Mouse (Mus musculus) cerebellum, adult 9-11 months (tissue): ENCODE measurements around the gene Mroh9.

Experiments used
- DNase-seq: peaks from one replicate; pipeline ENCODE4 v3.0.0; 2022

Mroh9 gene

DNA sequence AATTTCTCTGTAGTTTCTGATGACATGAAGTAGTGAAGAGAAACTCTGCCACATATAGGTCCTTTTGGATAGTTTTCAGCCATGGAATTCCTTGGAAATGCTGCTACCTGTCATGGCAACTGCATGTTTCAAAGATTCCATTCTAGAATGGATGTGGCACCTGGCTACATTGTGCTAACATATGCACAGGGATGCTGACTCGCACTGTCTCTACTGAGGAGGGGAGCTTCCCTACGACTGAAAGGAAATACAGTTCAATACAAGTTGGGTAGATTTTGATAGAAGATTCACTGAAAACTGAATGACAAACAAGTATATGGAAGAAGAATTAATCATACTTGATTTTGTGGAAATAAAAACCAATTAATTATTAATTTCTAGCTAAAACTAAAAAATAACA is at the start of gene Mroh9:
Gene Mroh9, minus strand, starts transcription at position 101 of the 400 bp plus-strand sequence.
- DNase-seq, result no peak

DNA sequence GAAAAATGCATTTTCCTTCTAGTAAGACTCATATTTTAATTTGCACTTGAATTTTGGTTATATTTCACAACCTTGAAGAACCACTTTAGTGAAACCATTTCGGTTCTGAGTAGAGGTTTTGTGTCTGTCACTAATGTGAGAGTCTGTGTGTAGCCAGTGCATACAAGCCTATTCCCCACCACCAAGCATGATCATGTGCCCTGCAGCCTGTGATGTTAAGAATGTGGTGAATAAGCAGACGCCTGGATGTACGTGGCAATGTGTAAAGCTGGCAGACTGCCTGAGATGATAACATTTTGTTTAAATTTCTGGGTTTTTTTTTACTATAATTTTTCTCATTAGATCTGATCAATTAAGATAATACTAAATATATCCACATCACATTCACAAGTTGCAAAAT is 44.5 kb upstream of the Mroh9 start:
- no peak for DNase-seq

DNA sequence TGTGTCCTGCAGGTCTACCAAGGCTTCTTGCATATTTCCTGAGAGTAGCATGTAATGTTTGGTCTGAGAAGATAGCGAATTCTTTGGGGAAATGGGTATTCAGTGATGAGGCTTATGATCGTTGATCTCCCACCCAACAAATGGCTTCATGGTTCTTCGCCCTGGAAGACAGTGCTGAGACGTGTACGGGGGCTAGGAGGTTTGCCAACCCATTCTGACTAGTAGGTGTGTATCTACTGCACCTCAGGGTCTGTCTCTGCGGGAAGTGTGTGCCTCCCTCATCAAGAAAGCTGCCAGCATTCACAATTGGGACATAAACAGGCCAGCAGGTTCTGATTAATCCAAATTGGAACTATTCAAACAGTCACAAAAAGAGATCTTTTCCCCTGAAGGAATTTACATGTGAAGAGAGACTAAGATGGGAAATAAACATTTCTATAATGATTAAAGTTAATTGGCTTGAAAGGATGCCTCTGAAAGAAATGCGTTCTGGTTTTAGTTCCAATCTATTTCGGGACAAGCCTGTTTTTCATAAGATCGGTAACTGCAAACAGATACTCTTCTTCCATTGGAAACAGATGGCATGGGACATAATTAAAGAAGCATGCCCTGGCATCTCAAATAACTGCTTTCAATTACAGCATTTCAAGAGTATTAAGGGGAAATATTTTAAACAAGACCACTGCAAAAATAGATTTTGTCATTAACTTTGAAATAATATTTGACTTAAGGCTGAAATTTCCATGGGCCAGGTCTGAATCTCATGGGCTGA is 43.8 kb upstream of the Mroh9 start:
- DNase-seq, result no peak

DNA sequence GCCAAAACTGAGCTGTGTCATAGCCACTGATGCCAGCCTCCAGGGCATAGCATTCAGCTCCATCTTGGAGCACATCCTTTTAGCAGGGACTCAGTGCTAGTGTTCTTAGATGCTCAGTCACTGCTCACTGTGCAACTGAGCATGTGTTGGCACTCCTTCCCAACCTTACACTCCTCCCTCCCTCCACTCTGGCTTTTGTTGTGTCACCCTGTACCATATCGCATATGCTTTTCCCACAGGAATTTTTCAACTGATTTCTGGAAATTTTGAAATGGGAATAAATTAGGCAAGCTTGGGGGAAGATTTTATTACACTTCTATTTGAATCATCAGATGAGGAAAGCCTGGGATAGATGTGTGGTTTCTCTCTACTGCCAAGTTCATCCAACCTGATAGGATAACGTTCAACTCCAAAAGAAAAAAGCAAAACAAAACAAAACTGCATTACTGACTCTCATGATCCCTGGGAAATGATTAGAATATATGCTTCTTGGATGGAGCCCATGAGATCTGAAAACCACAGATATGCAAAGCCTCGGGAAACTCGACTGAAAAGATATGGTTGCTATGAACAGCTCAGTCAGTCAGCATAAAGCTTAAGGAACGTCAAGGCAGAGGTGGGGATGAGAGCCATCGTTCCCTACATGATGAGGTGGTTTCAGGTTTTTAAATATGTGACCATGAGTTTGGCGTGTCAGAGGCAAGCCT is 40.9 kb upstream of the Mroh9 start:
- DNase-seq, result no peak

DNA sequence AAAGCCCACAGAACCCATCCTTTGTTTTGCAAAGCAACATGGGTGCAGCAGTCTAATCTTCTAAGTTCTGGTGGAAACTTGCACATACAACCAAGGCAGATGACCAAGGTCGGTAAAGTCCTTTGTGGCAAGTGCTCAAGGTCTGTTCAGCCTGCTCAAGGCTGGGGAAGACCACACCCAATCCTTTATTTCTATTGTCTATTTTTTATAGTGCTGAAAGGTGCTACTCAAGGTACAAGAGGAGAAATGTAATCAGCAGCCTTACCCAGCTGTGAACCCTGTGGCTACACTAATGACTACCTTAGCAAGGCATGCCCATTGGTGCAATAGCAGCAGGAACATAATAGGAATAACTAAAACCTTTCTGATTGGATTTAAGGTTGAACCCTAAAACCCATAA is 36.9 kb upstream of the Mroh9 start:
- no peak for DNase-seq

DNA sequence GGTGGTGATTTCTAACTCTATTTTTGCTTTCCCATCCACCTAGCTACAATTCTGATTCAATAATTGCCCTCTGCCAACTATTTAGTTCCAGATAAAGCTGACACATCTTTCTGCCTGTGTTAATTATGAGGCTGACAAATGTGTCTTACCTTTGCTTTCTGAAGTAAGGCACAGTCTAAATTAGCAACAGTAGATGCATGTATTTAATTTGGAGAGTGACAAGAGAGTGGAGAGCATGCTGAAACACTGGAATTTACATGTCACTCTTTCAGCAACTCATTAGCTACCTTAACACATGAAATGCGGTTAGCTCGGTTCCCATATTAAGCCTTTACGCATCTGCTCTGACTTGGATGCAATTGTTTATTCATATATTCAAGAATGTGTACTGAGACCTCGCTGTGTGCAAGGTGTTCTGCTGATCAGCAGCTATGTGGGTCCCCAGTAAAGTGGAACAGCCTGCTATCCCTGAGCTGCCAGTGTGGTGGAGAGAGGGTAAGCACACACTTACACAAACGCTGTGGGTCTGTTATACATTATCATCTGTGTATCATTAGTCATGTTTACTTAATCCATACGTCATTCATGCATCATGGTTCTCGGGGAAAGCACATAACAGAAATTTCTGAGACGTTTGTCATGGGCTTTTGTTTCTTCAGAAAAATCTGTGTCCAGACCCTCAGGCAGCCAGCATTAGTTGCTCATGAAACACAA is 28.1 kb upstream of the Mroh9 start:
- no peak for DNase-seq

DNA sequence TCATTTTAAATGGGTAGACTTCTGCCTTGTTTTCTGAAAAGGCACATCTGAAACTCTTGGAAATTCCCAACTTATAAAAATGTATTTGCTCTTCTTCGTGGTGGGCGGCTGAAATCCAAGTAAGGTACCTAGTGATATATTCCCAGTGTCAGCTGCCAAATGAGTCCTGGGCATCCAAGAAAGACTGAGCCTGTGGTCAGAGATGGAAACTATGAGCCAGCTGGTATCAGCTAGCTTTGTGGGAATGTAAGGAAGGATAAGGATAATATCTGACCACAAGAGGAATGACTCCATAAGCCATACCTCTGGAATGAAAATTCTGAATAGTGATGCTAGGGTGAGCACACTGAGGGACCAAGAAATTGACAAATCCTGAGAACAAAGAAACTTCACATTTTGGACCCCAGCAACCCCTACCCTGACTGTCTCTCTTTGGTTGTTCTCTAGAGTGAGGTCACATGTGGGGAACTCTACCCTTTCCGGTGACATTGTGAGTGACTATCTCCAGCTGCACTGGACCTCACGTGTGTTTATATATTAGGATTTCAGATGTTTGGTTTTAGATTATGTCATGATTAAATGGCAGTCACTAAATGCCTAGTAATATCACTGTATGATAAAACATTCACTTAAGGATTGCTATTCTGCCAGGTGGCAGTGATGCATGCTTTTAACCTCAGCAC is 27.2 kb upstream of the Mroh9 start:
- DNase-seq, result no peak

DNA sequence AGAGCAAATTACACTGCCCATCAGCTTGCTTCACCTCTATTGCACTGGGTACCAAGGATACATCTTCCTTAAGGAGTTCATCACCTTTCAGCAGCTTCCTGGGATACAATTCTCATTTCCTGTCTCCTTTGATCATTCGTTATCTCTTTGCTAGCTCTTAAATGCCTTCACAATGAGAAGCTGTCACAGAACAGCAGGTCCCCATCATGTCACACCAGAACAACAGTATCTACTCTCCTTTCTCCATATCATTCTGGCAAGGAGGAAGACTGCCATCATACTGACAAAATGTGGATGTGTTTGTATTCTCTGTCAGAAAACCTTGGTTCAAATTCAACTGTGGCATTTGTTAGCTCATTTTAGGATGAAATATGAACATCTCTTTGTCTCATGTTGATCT is 19.5 kb upstream of the Mroh9 start:
- DNase-seq, result no peak

DNA sequence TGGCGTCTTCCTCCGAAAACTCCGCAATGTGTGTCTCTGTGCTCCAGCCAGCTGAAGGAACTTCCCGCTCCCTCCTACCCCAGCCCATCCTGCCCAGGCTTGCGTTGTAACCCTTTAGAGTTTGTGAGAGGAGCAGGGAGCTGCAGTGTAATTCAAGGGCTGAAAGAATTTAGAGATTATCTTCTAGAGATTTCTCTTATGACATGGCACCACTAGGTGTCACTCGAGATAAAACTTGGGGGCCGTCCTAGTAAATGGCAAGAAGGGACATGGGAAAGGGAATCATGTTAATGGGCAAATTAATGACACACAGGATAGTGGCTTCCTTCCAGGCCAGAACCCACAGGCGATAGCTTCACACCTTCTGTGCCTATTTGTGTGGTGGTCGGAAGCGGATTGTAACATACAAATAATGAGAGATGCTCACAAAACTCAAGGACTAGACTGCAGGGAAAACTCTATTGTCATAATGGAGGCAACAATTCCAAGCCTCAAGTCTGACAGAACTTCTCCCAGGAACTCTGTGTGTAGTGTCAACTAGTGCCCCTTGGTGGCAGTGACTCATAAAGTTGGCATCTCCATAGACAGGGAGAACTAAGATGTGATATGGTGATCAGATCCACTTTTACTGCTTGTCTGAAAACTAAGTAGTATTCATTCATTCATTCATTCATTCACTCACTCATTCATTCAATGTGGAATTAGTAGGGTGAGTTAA is 6.1 kb upstream of the Mroh9 start:
- DNase-seq, result no peak

DNA sequence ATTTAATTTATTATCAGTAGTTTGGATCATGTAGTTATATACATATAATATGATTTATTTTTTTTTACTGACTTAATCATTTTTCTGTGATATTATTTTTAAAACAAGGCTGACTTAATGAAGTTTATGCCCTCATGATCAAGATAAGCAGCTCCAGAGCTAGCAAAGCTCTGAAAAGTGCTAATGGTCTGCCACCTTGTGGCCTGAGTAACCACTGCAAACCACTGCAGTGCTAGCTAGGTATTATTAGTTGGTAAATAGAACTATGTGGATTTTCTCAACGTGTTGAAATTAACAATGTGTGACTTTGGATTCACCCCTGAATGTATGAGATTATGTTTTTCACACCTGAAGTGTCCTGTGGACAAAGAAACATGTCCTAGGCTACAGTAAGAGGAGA is 15.0 kb downstream of the Mroh9 start:
- DNase-seq, result no peak

DNA sequence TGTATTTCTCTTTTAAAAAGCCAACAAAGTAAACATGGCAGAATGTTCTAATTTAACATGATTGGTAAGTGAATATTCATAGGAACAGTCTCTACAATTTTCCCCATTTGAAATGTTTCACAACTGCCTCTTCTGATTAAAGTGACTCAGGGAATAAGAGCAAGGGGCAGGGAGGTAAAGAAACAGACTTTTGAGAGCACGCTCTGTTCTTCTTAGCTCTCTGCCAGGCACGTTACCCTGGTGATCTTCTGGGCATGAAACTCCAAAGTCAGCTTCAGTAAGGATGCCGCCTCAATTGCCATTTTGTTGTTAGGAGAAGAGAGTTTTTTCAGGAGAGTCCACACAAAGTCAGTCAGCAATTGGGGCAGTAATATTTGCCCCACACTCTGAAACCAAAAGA is 25.1 kb downstream of the Mroh9 start:
- DNase-seq, result no peak

DNA sequence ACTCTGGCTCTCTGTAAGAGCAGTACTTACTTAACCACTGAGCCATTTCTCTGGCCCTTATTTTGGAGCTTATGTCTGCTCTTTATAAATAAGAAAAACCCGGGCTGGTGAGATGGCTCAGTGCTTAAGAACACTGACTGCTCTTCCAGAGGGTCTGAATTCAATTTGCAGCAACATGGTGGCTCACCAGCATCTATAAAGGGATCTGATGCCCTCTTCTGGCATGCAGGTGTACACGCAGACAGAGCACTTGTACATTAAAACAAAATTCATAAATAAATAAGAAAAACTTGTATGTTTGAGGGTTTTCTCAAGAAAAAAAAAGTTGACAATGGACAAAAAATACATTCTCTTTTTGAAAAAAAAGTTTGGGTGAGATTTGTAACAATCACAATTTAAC is 28.1 kb downstream of the Mroh9 start:
- no peak for DNase-seq

DNA sequence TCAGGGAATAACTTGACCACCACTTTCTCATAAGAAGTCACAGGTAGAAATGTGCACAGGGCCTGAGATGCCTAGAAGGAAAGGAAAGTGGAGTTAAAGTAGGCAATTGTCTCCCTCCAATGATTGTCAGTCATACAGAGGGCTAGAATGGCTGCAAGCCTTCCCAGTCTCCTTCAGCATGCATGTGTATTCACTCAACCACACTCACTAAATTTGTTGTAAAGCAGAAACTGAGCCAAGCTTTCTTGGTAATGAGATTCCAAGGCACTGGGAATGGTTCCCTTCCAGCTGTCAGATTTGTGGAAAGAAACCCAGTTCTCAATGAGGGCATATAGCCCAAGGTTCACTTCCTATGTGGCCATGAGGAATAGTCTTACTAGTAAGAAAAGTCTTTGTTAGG is 29.8 kb downstream of the Mroh9 start:
- DNase-seq, result no peak

DNA sequence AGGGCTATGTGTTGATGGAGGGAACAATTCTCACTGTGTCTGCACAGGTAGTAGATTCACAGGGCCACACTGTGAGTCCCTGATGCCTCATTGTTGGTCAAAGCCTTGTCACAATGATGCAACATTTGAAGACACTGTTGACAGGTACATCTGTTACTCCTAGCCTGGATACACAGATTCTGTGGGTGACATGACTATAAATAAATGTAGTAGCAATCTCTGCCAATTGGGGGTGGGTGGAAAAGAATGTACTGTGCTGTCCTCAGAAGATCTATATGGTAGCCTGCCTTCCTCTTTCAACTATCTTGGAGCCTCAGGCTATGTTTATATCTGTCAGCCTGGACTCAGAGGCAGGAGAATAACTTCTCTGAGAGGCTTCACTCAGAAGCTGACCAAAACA is 62.4 kb downstream of the Mroh9 start:
- no peak for DNase-seq

DNA sequence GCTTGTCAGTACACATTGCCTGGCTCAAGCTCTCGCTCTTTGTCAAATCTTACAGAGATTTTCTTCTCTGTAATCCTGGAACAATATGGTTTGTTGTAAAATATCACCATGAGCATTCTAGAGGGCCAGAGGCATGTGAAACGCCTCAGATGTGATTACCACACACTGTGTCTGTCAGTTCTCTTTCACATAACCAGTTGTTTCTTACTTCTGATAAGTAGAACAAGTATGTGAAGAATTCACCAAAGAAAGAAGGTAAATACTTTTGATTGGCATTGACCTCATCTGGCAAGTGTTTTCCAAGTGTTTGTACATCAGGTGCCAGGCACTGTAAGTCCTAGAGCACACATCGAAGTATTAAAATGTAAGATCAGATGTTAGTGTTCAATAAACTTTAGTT is 76.2 kb downstream of the Mroh9 start:
- DNase-seq, result no peak

DNA sequence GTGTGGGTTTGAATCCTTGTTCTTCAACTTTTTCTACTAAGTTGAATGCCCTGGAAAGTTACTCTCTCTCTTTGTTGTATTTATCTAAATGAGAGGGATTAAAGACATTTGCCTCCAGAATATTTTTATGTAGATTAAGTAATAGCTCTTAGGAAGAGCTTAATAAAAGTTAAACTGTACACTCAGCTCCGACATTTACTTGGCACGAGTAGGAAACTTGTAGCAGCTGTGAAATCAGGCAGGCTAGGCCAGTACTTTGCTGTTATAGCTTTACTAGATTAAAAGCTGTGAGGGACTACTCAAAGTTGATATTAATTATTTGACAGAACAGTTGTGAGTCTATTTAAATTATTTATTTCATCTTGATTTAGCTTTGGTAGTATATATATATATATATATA is 82.0 kb downstream of the Mroh9 start:
- DNase-seq, result no peak

DNA sequence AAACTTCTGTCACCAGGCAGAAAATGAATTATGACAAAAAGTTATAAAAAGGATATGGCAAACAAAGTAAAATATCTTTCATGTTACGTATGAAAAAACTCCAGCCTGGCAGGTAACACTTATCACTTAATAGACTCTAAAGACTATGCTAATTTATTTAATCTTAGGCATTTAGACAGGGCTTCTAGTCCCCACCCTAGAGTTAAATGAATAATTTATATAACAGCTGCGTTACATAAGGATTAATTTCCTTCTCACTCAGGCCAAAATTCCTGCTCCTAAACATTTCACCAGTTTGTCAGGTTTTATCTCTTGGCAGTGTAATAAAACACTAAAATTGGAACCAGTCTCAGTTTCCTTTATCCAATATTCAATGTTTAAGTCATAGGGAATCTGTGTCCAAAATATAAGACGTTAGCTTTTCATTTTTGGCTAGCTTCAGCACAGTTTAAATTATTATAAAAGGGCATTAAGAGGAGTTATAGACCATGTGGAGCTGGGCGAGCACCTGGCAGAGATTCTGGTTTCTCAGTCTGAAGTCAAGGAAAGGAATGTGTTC is 84.1 kb downstream of the Mroh9 start:
- DNase-seq, result no peak

DNA sequence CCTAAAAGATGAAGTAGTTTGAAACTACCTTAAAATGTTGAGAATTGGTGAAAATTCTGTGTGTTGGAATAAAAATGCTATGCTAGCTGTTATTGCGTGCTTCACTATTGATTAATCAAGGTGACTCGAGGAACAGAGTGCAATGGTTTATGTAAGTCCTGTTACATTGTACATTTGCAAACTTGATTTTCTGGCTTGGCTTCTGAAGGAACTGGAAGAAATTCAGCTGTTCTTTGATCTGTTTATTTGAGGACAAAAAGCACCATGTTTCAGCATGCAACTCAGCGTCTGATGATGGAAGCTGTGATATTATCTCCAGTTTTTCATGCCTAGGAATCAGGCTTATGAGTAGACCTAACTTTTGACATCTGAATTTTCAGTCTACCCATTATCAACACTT is 97.9 kb downstream of the Mroh9 start:
- no peak for DNase-seq

DNA sequence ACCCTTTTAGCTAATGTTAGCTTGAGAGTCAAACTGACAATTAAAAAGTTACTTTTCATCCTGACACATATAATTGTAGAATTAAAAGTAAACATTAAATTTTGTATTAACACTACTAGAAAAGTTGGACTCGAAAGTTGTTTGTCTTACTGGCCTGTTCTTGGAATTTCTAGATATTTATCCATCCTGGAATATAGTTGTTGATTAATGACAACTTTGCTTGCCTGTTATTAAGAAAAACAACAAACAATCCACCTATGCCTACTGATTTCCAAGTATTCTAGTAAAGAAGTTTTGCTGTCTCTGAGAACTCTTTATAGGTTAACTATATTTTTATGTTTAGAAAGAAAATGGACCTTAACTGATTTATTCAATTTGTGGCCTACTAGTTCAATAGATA is 98.7 kb downstream of the Mroh9 start:
- DNase-seq, result no peak

DNA sequence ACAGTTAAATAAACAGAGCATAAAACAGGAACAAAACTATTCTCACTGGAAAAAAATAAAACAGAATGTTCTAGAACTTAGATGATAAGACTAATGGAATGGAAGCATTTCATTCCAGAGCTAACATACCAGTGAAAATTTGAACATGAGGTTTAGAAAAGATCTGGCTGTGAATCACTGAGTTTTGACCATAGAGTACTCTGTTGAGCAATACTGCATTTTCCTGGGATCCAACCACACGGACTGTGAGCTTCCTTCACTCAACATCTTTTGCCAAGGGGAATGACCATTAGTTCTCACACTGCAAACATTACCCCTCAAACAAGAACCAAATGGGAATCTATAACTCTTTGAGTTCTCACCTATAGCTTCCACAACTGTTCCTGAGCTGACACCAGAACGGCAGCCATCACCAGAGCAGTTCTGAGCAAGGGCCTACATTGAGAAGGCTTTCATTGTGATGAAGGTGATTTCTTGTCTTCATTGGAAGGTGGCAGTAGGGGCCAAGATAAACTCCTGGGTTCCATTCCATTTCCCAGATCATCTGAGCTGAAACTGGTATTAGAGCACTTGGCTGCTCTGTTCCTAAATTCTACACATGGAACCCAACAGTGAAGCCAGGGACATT is 99.2 kb downstream of the Mroh9 start:
- no peak for DNase-seq

DNA sequence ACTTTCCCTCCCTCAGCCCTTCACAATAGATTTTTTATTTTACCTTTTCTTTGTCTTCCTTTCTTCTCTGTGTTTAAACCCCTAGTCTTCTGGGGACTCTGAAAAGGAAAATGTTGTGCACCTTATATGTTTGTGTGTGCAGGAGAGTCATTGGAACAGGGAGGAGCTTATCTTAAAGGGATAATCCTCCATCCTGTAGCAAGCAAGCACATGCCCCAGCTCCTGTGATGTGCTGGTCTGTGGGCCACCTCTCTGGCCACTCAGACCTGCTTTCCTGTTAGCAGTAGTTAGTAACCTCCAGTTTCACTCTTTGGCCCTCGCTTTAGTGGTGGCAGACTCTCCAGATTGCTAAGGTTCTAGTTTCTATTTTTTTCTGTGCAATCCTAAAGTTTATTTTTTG is 101.0 kb downstream of the Mroh9 start, which contains the start of gene Fmo3:
Gene Fmo3, minus strand, starts transcription at position 101 of the 400 bp plus-strand sequence.
- no peak for DNase-seq
